Mouse (Mus musculus) embryonic facial prominence, embryonic 15.5 days (tissue): ENCODE measurements around the gene Trappc3. TPM values are rescaled to one million over a fixed set of nuclear protein-coding genes. Genes with fewer than 3 reads are reported as not detected.
"Not testable (repeated sequence)": the region's sequence is repeated elsewhere in the genome, so short reads cannot be mapped to it uniquely, and the experiment has no call there.

Source experiments
- ATAC-seq: fragments of 200-750 bp; cut with Nextera tagmentation; 2 replicates; pipeline ENCODE4 v1.8.0; 2017; ENCODE audit warnings: low read depth, moderate TSS enrichment; ENCODE audit not compliant: insufficient number of reproducible peaks, low FRiP score, low TSS enrichment
- H3K27ac ChIP-seq: fragments of 300-500 bp; sonication (generic); replicated peaks from 2 replicates; pipeline ENCODE4 v1.5.1; 2015; ENCODE audit warnings: mild to moderate bottlenecking, inconsistent platforms
- H3K27me3 ChIP-seq: fragments of 300-500 bp; sonication (generic); 2 replicates; pipeline ENCODE4 v1.6.1; 2015; ENCODE audit warnings: inconsistent platforms
- H3K36me3 ChIP-seq: fragments of 300-500 bp; sonication (generic); 2 replicates; pipeline ENCODE4 v1.6.1; 2015; ENCODE audit warnings: mild to moderate bottlenecking, inconsistent platforms
- H3K4me1 ChIP-seq: fragments of 300-500 bp; sonication (generic); 2 replicates; pipeline ENCODE4 v1.6.1; 2015; ENCODE audit warnings: inconsistent platforms
- H3K4me2 ChIP-seq: fragments of 300-500 bp; sonication (generic); replicated peaks from 2 replicates; pipeline ENCODE4 v1.6.1; 2015; ENCODE audit warnings: mild to moderate bottlenecking, inconsistent platforms
- H3K4me3 ChIP-seq: fragments of 300-500 bp; sonication (generic); replicated peaks from 2 replicates; pipeline ENCODE4 v1.5.1; 2015; ENCODE audit warnings: mild to moderate bottlenecking, inconsistent platforms
- H3K9ac ChIP-seq: fragments of 300-500 bp; sonication (generic); 2 replicates; pipeline ENCODE4 v1.6.1; 2015; ENCODE audit warnings: inconsistent platforms
- H3K9me3 ChIP-seq: fragments of 300-500 bp; sonication (generic); replicated peaks from 2 replicates; pipeline ENCODE4 v1.6.1; 2016; ENCODE audit warnings: inconsistent platforms
- WGBS: fragments of 180-500 bp; shearing (Covaris S2); methylation state at CpG from one replicate; pipeline ENCODE4 v1.1.7; 2015; 5-methylcytosine and 5-hydroxymethylcytosine counted together
- polyA plus RNA-seq: library from polyadenylated mRNA; unstranded; fragments of >200 nt; fragmentation: Nextera tagmentation; extraction: Ambion mirVana; gene quantifications from 2 replicates; pipeline ENCODE4 v1.2.1, GENCODE M21; 2015

Gene Trappc3
- 124 and 132 TPM in 2 replicates for polyA plus RNA-seq

GRCm38 (mm10) chr4:126262119-126262807, at the start of gene Trappc3:
Gene Trappc3 (plus strand): TSS chr4:126262325.
- peak; percentile 91 for ATAC-seq

GRCm38 (mm10) chr4:126217771-126218170, 44.4 kb upstream of the Trappc3 start:
- Histone ChIP-seq H3K27ac (no peak overlapping the region), H3K4me1 (no peaks in the 10 kb centered on the region), H3K4me3 (no peak overlapping the region), H3K4me2 (no peak overlapping the region), H3K9me3 (no peaks in the 10 kb centered on the region), H3K27me3 (no peaks in the 10 kb centered on the region), H3K36me3 (no peaks in the 10 kb centered on the region), H3K9ac (no peak overlapping the region)
- 84% methylated on average over 6 of the region's 6 CpGs for WGBS
- ATAC-seq: no peak

More at GRCm38 (mm10) chr4:126262119-126262807, at the start of gene Trappc3:
- H3K4me1 ChIP-seq: peaks cover 55% of the 10 kb centered on the region
- no peaks in the 10 kb centered on the region for H3K36me3 ChIP-seq
- H3K27ac ChIP-seq: peak within 1 kb of the TSS; percentile 90
- H3K27me3 ChIP-seq: no peaks in the 10 kb centered on the region
- H3K9me3 ChIP-seq: no peaks in the 10 kb centered on the region
- H3K4me2 ChIP-seq: peak within 1 kb of the TSS; percentile 73
- WGBS: under 1% methylated on average over 46 of the region's 46 CpGs
- H3K4me3 ChIP-seq: peak within 1 kb of the TSS; percentile 63
- H3K9ac ChIP-seq: peak within 1 kb of the TSS; percentile 67

- WGBS: 65% methylated on average over 3 of the region's 3 CpGs
- not testable (repeated sequence) for H3K27ac ChIP-seq, H3K27me3 ChIP-seq, ATAC-seq, H3K9ac ChIP-seq, H3K9me3 ChIP-seq, H3K36me3 ChIP-seq, H3K4me2 ChIP-seq, H3K4me1 ChIP-seq, H3K4me3 ChIP-seq
These were observed 42.6 kb upstream of the Trappc3 start for GRCm38 (mm10) chr4:126219540-126219939.

GRCm38 (mm10) chr4:126220045-126220444, 42.1 kb upstream of the Trappc3 start:
- no peak overlapping the region for H3K4me3 ChIP-seq
- H3K27ac ChIP-seq: no peak overlapping the region
- H3K27me3 ChIP-seq: no peaks in the 10 kb centered on the region
- WGBS: 87% methylated on average over 10 of the region's 10 CpGs
- H3K9ac ChIP-seq: no peak overlapping the region
- no peaks in the 10 kb centered on the region for H3K4me1 ChIP-seq
- H3K36me3 ChIP-seq: no peaks in the 10 kb centered on the region
- no peaks in the 10 kb centered on the region for H3K9me3 ChIP-seq
- H3K4me2 ChIP-seq: no peak overlapping the region
- no peak for ATAC-seq

GRCm38 (mm10) chr4:126222631-126223030, 39.5 kb upstream of the Trappc3 start:
- Histone ChIP-seq H3K36me3 (no peaks in the 10 kb centered on the region), H3K9ac (no peak overlapping the region), H3K4me3 (no peak overlapping the region), H3K4me1 (peaks cover 6% of the 10 kb centered on the region), H3K4me2 (no peak overlapping the region), H3K27ac (no peak overlapping the region), H3K9me3 (no peaks in the 10 kb centered on the region), H3K27me3 (no peaks in the 10 kb centered on the region)
- 82% methylated on average over 11 of the region's 11 CpGs for WGBS
- no peak for ATAC-seq

GRCm38 (mm10) chr4:126226640-126227039, 35.5 kb upstream of the Trappc3 start:
- Histone ChIP-seq H3K27me3 (no peaks in the 10 kb centered on the region), H3K36me3 (peaks cover 15% of the 10 kb centered on the region), H3K27ac (no peak overlapping the region), H3K4me2 (0 out of 2 replicates have a peak overlapping the region, but pooled peaks have one; percentile 71), H3K4me3 (no peak overlapping the region; the same call in 1 of the 2 replicates), H3K9ac (no peak overlapping the region), H3K9me3 (no peaks in the 10 kb centered on the region), H3K4me1 (peaks cover 9% of the 10 kb centered on the region)
- ATAC-seq: no peak
- WGBS: 53% methylated on average over 12 of the region's 12 CpGs

GRCm38 (mm10) chr4:126227077-126227761, 34.9 kb upstream of the Trappc3 start:
- Histone ChIP-seq H3K27me3 (no peaks in the 10 kb centered on the region), H3K9me3 (no peaks in the 10 kb centered on the region), H3K4me2 (peak overlapping the region; percentile 71), H3K27ac (peak overlapping the region; percentile 71), H3K9ac (peak overlapping the region; percentile 4; the same call in 1 of the 2 replicates), H3K36me3 (peaks cover 20% of the 10 kb centered on the region), H3K4me3 (peak overlapping the region; percentile 37), H3K4me1 (peaks cover 9% of the 10 kb centered on the region)
- peak; percentile 82 for ATAC-seq
- 4% methylated on average over 18 of the region's 18 CpGs for WGBS

- Histone ChIP-seq H3K27me3 (no peaks in the 10 kb centered on the region), H3K4me3 (no peak overlapping the region), H3K4me1 (peaks cover 9% of the 10 kb centered on the region), H3K36me3 (peaks cover 29% of the 10 kb centered on the region), H3K9me3 (no peaks in the 10 kb centered on the region), H3K9ac (no peak overlapping the region), H3K4me2 (no peak overlapping the region), H3K27ac (peak overlapping the region; percentile 71; the same call in 1 of the 2 replicates)
- WGBS: 28% methylated on average over 5 of the region's 5 CpGs
- no peak for ATAC-seq
These were observed 34.0 kb upstream of the Trappc3 start for GRCm38 (mm10) chr4:126228144-126228543.

- H3K4me3 ChIP-seq: no peak overlapping the region
- no peak overlapping the region for H3K4me2 ChIP-seq
- H3K9me3 ChIP-seq: no peaks in the 10 kb centered on the region
- peaks cover 47% of the 10 kb centered on the region for H3K36me3 ChIP-seq
- H3K27me3 ChIP-seq: no peaks in the 10 kb centered on the region
- ATAC-seq: no peak
- no peak overlapping the region for H3K9ac ChIP-seq
- H3K4me1 ChIP-seq: peaks cover 9% of the 10 kb centered on the region
- WGBS: 75% methylated on average over 7 of the region's 7 CpGs
- no peak overlapping the region for H3K27ac ChIP-seq
These were observed 32.2 kb upstream of the Trappc3 start for GRCm38 (mm10) chr4:126229900-126230299.

GRCm38 (mm10) chr4:126233676-126234308, 28.3 kb upstream of the Trappc3 start:
- ATAC-seq: no peak
- Histone ChIP-seq H3K27me3 (no peaks in the 10 kb centered on the region), H3K4me3 (no peak overlapping the region), H3K4me2 (no peak overlapping the region), H3K9me3 (no peaks in the 10 kb centered on the region), H3K4me1 (peaks cover 22% of the 10 kb centered on the region), H3K27ac (no peak overlapping the region), H3K36me3 (peaks cover 84% of the 10 kb centered on the region), H3K9ac (no peak overlapping the region)
- 88% methylated on average over 29 of the region's 29 CpGs for WGBS

- WGBS: 84% methylated on average over 18 of the region's 18 CpGs
- ATAC-seq: no peak
- H3K4me1 ChIP-seq: peaks cover 22% of the 10 kb centered on the region
These were observed 27.5 kb upstream of the Trappc3 start for GRCm38 (mm10) chr4:126234496-126235175.

More at GRCm38 (mm10) chr4:126234496-126235175, 27.5 kb upstream of the Trappc3 start:
- Histone ChIP-seq H3K9ac (no peak overlapping the region), H3K27ac (no peak overlapping the region), H3K4me3 (no peak overlapping the region), H3K36me3 (peaks cover 91% of the 10 kb centered on the region), H3K27me3 (no peaks in the 10 kb centered on the region), H3K4me2 (no peak overlapping the region), H3K9me3 (no peaks in the 10 kb centered on the region)
